Mouse (Mus musculus) gastrocnemius, postnatal 14 days (tissue): ENCODE measurements at regions not wholly inside any gene's neighbourhood (a gene's known extent, or its start where the extent isn't known, plus 50 kb on each side); places are given as distances from the start of the nearest gene placed in this dataset.

Experiments used
- DNase-seq: peaks from one replicate; pipeline ENCODE4 v3.0.0; 2021; ENCODE audit warnings: mixed read lengths
- intact Hi-C: fragments of 180-260 bp; cut with DNase I; formaldehyde crosslinking; loops from one replicate; pipeline ENCODE4 v1.15.1; 2025; ENCODE audit warnings: low total_unique reads

GRCm38 (mm10) chr9:61683557-61683956 is 230.8 kb downstream of the Rplp1 start:
- intact Hi-C loops, result no loop called here

GRCm38 (mm10) chr9:61682744-61683259 is 231.5 kb downstream of the Rplp1 start:
- intact Hi-C loops, result no loop called here
- no peak for DNase-seq

More at GRCm38 (mm10) chr9:61683557-61683956, 230.8 kb downstream of the Rplp1 start:
- no peak for DNase-seq

DNA sequence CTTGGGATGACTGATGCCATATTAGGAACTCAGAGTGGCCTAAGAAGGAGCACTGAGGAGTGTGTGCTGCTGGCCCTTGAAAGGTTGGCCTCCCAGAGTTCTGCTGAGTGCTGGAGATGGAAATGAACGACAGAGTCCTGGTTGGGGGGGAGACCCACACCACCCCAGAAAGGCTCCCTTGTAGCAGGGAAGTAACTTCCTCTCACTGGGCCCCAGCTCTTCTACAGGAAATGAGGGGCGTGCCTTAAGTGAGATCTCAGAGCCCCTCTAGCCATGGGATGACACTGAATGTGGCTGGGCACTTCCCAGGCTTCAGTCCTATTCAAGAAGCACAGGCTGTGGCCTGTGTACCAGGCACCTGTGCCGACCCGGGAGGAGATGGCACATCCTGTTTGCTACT is 232.0 kb downstream of the Rplp1 start:
- DNase-seq, result no peak

DNA sequence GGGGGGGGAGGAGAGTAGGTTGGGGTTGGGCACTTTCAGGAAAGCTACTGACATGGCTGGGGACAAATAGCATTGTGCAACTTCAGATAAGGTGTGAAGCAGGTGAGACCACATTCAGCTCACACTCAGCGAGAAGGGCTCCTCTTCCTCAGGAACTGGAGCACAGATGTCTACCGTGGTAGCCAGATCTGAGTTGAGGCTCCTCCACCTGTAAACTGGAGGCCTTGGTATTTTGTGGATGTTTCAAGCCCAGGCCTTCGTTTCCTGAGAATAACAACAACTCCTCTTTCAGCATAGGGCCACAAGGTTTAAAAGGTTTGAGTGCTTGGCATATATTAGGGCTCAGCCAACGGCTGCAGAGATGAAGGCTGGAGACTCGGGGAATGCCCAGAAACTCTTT is 232.9 kb downstream of the Rplp1 start:
- intact Hi-C loops, result no loop called here
- DNase-seq, result no peak

More for the DNA sequence above, 232.0 kb downstream of the Rplp1 start:
- intact Hi-C loops, result no loop called here

DNA sequence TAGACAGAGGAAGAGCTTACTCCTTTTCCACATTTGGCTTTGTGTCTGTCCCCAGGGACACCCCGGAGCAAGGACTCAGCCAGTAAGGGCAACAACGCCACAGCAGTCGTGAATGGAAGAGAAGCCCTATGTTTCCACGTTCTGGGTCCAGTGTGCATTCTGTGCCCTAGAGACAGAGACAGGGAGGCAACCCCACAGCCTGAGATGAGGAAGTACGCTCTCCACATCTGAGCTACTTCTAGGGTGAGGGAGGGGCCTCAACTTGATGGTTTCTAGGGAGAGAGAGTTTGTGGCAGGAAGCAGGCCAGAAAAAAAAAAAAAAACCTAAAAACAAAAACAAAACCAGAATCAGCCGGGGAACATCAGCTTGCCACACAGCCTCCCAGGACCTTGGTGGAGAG is 233.4 kb downstream of the Rplp1 start:
- intact Hi-C loops, result no loop called here
- no peak for DNase-seq

- no peak for DNase-seq
- intact Hi-C loops, result no loop called here
These were observed 234.7 kb downstream of the Rplp1 start for GRCm38 (mm10) chr9:61679686-61680085.

DNA sequence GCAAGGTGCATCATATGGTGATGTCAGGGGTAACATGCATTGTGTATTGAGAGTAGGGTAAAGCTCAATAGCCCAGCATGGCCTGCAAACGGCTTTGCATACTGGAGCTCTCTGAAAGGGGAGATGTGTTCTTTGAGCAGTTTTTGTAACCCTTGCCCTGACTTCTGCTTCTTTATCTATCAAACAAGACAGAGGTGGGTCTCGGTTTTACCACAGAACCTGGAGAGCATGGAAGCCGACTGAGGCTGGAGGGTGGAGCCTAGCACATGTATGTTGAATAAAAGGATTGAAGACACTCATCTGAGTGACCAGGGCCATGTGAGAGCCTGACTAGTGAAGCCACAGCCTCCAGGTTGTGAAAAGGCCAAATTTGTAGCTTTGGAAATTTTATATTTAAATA is 236.7 kb downstream of the Rplp1 start:
- DNase-seq, result no peak
- intact Hi-C loops, result no loop called here

GRCm38 (mm10) chr9:61677037-61677436 is 237.3 kb downstream of the Rplp1 start:
- no peak for DNase-seq
- intact Hi-C loops, result no loop called here

DNA sequence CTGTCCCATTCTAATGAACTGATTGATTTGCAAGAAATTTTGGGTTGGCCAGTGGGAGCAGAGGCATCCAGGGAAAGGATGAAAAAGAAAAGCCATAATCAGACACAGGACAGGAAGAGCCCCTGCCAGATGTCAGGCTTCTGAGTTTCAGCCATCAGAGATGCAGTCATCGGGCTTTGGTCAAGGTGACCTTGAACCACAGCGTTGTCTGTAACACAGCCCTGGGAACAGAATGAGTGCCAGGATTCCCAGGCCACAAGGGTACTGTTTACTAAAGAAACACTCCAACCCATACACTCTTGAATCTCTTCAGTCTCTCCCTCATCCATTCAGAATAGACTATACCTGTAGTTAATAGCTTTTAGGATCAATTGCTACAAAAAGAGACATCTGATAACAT is 239.0 kb downstream of the Rplp1 start:
- no peak for DNase-seq
- intact Hi-C loops, result no loop called here

DNA sequence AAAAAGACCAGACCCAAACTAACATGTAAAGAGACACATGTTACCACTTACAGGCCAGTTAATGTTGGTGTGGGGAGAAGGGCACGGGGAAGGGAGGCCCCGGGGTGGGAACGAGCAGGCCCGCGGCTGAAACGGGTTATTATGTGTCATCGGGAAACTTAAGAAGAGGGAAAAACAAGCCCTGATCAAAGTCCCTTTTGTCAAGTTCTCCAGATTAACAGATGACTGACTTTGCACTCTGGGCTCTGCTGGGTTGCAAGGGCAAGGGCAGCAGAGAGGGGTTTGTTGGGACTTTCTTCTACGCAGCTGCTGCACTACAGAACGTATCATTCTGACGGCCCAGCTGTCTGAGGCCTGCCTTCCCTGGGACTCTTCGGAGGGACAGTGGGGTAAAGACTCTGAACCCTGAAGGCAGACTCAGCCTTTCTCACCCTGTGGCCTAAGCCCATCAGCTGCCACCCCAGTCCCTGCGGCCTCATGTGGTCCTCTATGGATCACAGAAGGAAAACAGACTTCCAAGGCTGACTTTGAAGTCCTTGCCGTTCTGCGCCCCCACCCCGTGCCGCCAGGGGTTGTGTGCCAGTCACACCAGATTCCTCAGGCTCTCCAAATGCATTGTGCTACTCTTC is 240.7 kb downstream of the Rplp1 start:
- no peak for DNase-seq
- intact Hi-C loops, result no loop called here

- no peak for DNase-seq
- intact Hi-C loops, result no loop called here
These were observed 243.4 kb downstream of the Rplp1 start for GRCm38 (mm10) chr9:61670986-61671385.

DNA sequence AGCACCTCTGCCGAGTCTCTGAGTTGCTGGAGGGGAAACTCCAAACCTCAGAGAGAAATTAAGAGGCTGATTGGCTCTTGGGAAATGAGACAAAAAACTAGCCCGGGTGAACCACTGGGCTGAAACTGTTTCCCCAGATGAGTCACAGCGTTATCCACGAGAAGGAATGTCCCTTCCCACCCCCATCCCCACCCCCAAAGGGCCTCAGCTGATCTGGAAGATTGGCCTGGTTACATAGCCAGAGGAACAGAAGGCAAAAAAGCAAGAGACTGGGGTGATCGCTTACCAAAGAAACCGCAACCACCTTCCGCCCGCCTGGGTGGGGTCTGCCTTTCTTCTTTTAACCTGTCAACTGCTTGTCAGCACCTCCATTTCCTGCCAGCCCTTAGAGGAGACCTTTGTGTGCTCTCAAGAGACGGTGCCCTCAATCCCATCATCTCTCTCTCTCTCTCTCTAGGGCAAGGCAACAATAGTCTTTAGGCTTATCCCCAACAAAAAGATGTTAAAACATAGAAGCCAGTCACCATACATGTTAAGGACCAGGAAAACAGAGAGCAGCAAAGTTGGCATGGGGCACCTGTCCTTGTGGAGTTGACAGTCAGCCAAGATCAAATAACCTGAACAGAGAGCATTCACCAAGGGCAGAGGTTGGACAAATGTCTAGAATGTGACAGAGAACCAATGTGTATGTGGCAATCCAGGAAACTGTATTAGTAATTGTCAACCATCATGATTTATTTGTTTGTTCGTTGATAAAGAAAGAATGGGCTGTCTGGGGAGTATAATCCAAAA is 244.4 kb downstream of the Rplp1 start:
- DNase-seq, result no peak
- intact Hi-C loops, result no loop called here

DNA sequence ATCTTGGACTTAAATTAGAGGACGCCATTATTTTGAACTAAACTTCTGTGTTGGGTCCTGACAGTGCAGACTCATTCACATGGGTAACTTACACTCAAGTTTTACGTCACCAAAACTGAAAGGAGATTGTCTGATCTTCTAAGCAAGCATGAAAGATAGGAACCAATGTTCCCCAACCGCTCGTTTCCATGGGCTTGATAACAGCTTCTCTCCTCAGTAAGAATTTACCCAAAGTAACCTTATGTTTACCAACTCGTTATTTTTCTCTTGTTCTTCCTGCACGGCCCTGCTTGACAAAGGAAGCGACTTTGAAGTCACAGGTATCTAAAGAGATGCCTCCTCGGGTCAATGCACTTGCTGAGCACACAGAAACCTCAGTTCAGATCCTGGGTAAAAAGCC is 245.6 kb downstream of the Rplp1 start:
- no peak for DNase-seq
- intact Hi-C loops, result no loop called here

GRCm38 (mm10) chr9:61668157-61668697 is 246.1 kb downstream of the Rplp1 start:
- intact Hi-C loops, result no loop called here
- no peak for DNase-seq

GRCm38 (mm10) chr9:61667453-61668074 is 246.8 kb downstream of the Rplp1 start:
- intact Hi-C loops, result no loop called here

GRCm38 (mm10) chr9:61666761-61667332 is 247.5 kb downstream of the Rplp1 start:
- intact Hi-C loops, result no loop called here
- no peak for DNase-seq

More at GRCm38 (mm10) chr9:61667453-61668074, 246.8 kb downstream of the Rplp1 start:
- DNase-seq, result no peak

- no peak for DNase-seq
- intact Hi-C loops, result no loop called here
These were observed 248.2 kb downstream of the Rplp1 start for GRCm38 (mm10) chr9:61666118-61666517.

GRCm38 (mm10) chr9:61665254-61665653 is 249.1 kb downstream of the Rplp1 start:
- no peak for DNase-seq
- intact Hi-C loops, result no loop called here

DNA sequence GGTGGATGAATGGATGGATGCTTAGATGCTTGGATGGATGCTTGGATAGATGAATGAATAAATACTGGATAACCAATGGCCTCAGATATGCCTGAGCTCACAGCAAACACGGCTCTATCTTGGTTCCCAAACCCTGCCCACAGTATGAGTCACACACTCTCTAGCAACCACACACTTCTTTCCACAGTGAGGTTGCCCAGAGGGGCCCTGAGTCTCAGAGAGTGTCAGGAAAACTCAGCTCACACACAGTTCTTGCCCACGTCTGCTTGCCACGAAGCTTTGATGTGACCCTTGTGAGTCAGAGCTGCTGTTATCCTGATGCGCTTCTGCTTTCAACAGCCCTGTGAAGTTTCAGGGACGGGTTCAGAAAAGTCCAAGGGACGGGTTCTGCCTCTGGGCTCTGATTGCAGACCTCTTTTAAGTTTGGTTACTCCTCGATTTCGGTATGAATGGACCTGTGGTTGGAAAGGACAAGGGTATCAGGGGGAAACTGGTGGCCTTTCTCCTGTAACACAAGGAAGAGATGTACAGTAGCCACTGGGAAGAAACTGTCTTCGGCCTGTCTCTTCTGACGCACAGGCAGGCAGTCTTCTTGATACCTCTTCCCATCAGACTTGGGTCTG is 250.2 kb downstream of the Rplp1 start:
- intact Hi-C loops, result no loop called here
- DNase-seq, result no peak
